Mouse (Mus musculus): ENCODE results near the gene Rere.

- TF ChIP-seq POLR2A (IDR thresholded peaks at IDR 0.05; ENCODE audit: borderline replicate concordance, control insufficient read depth, low read depth, low read length) (no peak), CTCF (IDR thresholded peaks at IDR 0.05; ENCODE audit: control insufficient read depth, insufficient read depth, low read length) (no peak)
Measured at GRCm38 (mm10) chr4:150352736-150353135, 71.3 kb downstream of the Rere start.

Measured in bone marrow, adult 2 months (tissue).